Mouse (Mus musculus) T-helper 2 cell (primary cell): ENCODE measurements around the gene Chid1.

Experiments
- in situ Hi-C: fragments of 300-600 bp; cut with MboI, MseI; formaldehyde crosslinking; loops from one replicate; pipeline ENCODE4 v1.15.1; 2025; ENCODE audit warnings: high pct_unique_total_duplicates

Chid1 gene

GRCm38 (mm10) chr7:141558946-141559345, 19.3 kb upstream of the Chid1 start:
- in situ Hi-C loops, result no loop called here

GRCm38 (mm10) chr7:141558329-141558776, 18.7 kb upstream of the Chid1 start:
- in situ Hi-C loops, result no loop called here

DNA sequence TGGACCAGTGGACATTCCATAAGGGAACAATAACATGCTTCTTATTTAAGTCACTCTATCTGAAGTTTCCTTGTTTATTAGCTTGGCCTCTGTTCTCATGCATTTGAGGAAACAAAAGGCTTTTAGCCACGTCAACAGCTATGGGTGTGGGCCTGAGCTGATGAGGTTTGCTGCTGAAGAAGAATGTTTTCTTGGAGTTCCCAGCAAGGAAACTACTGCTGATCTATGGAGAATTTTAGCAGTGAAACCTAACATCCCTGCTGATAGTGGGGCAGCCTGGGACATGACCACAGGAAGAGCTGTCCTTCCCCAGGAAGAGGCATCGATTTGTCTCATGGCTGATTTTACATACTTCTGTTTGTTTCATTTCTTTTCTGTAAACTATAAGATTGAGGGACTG, 10.8 kb upstream of the Chid1 start:
- in situ Hi-C loops, result no loop called here

- in situ Hi-C loops, result no loop called here
Measured at GRCm38 (mm10) chr7:141549432-141550061, 9.9 kb upstream of the Chid1 start.

GRCm38 (mm10) chr7:141544654-141545053, 5.0 kb upstream of the Chid1 start:
- in situ Hi-C loops, result no loop called here

DNA sequence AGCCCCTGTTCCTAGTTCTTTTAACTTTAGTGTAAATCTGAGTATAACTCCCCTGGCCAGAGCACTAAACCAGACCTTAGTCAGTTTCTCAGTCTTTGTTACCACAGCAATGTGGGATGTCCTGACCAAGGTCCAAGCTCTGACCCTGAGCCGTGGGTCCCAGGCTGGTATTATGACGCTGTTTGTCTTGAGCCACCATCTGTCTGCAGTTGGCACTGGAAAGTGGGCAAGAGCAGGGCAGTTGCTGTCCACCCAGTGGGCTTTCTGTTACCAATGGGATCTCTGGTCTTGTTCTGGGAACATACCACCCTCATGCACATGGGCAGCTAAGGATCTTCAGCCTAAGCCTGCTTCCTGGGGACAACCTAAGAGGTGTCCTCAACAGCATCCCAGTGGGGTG, 2.9 kb upstream of the Chid1 start:
- in situ Hi-C loops, result no loop called here

- in situ Hi-C loops, result no loop called here
Measured at GRCm38 (mm10) chr7:141541681-141542080, 2.0 kb upstream of the Chid1 start.

DNA sequence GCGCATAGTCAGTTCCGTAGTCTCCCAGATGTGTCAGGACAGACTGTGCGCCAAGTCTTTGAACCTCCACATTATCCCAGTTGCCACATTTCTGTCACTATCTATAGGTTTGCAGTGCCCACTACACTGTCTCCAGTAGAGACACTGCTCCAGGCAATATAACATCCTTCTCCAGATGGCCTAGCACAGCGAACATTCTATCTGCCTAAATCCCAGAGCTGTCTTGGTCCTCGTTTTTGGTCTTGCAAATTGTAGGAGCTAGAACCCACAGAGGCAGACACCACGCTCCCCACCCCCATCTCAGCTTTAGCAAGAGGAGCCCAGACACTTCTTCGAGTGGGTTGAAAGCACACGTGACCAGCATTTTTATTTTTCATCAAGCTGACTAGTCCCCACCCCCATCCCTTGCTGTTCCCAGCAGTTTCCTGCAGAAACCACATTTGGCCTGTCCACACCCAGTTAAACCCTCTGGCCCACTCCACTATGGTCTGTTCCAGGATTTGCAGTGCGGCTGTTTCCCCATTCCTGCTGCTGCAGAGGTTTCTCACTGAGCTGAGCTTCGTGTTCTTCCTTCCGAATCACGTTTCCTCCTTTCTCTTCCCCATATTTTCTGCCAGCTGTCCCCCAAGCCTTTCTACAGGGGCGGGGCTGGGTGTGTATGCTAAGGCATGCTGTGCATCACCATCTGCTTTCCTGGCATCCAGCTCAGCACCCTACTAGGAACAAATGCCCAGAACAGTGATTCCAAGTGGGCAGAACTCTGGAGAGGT, 840 bp upstream of the Chid1 start:
- in situ Hi-C loops, result no loop called here

DNA sequence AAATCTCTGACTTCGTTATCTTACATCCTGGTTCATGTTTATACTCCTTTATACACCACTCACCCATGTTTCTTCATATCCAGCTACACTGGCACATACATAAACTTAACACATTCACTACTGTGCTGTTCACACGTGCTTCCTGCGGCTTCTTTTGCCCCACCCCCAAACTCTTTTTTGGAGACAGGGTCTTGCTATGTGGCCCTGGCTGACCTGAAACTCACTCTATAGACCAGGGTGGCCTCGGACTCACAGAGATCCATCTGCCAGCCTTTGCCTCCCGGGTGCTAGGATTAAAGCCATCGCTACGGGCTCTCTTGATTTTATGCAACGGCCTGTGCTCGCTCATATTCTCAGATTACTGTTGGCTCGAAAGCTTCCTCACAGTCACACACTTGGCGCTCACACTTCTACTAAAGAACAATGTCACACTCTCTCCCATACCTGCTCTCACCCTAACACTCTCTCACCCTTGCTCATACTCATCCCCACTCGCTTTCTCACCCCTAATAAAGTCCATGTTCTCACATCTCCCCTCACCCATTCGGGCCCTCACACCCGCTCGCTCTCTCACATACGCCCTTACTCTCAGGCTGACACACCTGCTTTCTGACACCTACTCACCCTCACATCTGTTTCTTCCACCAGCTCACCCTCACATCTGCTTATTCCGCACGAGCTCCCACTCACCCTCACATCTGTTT, 653 bp downstream of the Chid1 start:
- in situ Hi-C loops, result loop anchor here (5.0 kb wide), 1 partner anchor 62 kb away; the partner anchor contains the start of genes Polr2l and Tspan4

- in situ Hi-C loops, result loop anchor here (5.0 kb wide), 1 partner anchor 58 kb away; the partner anchor contains the start of genes Polr2l and Tspan4
Measured at GRCm38 (mm10) chr7:141535570-141535969, 4.1 kb downstream of the Chid1 start.

DNA sequence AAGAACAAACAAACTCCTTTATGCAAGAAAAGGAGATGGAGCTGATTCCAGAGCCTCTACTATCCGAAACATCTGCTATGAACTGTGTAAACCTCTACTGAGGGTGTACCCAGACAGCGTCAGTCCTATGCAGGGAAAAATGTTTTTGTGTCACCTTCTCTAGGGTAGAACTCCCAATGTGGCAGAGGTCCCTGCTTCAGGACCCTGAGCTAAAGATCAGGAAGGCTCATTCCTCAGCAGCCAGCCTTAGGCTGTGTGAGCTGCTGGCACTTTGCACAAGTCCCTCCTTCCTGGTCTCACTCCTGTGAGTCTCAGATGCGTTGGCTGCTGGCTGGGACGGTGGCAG, 14.1 kb downstream of the Chid1 start:
- in situ Hi-C loops, result no loop called here

GRCm38 (mm10) chr7:141524760-141525579, 14.7 kb downstream of the Chid1 start:
- in situ Hi-C loops, result no loop called here

- in situ Hi-C loops, result no loop called here
Measured at GRCm38 (mm10) chr7:141524271-141524670, 15.4 kb downstream of the Chid1 start.

GRCm38 (mm10) chr7:141523007-141523406, 16.6 kb downstream of the Chid1 start:
- in situ Hi-C loops, result no loop called here

GRCm38 (mm10) chr7:141519795-141520194, 19.9 kb downstream of the Chid1 start:
- in situ Hi-C loops, result loop anchor here (5.0 kb wide), 1 partner anchor 148 kb away; no protein-coding TSS in a partner anchor

DNA sequence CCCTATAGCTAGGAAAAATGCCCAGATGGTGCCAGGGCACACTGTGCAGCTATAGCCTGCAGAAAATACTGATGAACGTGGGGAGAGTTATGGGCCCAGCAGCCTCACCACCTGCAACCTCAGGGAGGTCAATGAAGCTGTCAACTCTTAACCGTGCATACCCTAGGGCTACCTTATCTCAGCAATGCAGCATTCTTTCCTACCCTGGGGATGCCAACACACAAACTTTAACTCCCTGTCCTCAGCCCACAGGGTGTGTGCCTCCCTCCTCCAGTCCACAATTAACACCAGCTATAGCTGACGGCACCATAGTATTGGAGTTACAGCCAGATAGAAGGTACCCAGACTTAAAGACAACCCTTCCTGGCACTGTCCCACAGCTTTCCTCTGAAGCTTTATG, 20.7 kb downstream of the Chid1 start:
- in situ Hi-C loops, result loop anchor here (5.0 kb wide), 1 partner anchor 148 kb away; no protein-coding TSS in a partner anchor

- in situ Hi-C loops, result loop anchor here (5.0 kb wide), 1 partner anchor 149 kb away; no protein-coding TSS in a partner anchor
Measured at GRCm38 (mm10) chr7:141518296-141518695, 21.4 kb downstream of the Chid1 start.

GRCm38 (mm10) chr7:141517638-141518037, 22.0 kb downstream of the Chid1 start:
- in situ Hi-C loops, result loop anchor here (5.0 kb wide), 1 partner anchor 150 kb away; no protein-coding TSS in a partner anchor

DNA sequence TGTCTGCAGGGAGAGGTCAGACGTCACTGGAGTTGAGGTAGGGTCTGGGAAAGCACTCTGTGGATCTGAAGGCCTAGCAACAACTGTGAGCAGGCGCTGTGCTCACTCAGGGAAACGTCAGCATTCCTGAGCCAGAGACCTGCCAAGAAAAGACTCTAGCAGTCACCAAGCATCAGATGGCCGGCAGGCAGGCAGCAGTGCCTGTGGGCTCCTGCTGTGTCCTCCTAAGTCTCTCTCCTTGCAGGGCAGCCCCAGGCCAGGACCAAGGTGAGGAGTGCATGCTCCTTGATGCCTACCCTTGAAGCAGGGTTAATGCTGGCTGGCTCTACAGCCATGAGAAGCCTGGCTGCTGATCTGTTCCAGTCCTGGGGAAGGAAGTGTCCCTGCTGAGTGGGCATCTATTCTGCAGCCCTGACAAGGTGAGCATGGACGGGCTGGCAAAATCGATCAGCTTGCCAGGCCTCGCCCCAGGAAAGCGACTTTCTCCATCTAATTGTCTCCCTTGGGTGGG, 28.9 kb downstream of the Chid1 start:
- in situ Hi-C loops, result no loop called here

DNA sequence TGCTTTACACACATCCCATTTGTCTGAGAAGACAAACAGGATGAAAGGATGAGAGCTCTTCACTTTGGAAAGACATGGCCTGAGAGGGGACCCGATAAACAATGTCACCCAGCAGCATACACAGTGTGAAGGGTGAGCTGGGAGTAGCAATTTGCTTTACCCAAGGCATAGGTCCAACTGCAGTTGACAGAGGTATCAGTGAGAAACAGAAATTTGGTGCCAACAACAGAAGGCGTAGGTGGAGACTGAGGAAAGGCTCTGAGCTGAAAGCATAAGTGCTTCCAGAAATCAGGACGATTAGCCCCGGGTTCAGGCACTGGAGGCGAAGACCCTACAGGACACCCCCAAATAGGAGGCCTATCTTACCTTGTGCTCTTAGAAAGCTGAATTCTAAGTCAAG, 29.5 kb downstream of the Chid1 start:
- in situ Hi-C loops, result no loop called here

DNA sequence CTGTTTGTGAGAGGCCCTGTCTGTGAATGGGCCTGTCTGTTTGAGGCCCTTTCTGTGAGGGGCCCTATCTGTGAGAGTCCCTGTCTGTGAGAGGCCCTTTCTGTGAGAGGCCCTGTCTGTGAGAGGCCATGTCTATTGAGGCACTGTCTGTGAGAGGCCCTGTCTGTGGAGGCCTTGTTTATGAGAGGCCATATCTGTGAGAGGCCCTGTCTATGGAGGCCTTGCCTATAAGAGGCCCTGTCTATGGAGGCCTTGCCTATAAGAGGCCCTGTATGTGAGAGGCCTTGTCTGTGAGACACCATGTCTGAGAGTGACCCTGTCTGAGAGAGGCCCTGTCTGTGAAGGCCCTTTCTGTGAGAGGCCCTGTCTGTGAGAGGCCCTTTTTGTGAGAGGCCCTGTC, 31.5 kb downstream of the Chid1 start:
- in situ Hi-C loops, result no loop called here
